Mouse (Mus musculus): ENCODE data around the gene Dgcr8.

- TF ChIP-seq CTCF (IDR thresholded peaks at IDR 0.05; ENCODE audit: low read depth, low read length), result no peak
- no peak for TF ChIP-seq POLR2A (IDR thresholded peaks at IDR 0.05; ENCODE audit: borderline replicate concordance, low read depth, low read length)
Measured at GRCm38 (mm10) chr16:18308159-18308558, 19.1 kb upstream of the Dgcr8 start.

Measured in bone marrow macrophage, adult 2 months (primary cell).